Comparison of ENCODE assay signal across 8 mouse cellular contexts in the genomic region with DNA sequence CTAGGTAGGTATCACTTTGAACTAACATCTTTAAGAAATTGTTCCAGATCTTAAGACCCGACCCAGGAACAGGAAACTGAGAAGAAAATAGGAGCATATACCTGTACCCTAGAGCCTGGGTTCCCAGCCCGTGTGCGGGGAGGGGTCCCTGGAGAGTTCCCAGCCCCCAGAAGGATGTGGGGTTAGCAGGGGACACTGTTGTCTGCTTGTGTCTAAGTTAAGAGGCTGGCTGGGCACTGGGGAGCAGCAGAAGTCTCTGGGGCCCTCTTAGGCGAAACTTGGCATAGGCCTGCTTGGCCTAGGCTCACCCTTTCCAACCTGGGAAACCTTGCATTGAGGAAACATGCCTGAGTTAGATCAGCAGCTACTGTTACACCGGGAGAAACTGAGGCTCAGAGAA. TPM values are rescaled to one million over a fixed set of nuclear protein-coding genes. Genes with fewer than 3 reads are reported as not detected.
DNase-seq lines count a peak whose midpoint lies in the region; ATAC-seq and TF ChIP-seq lines count a peak whose summit lies in the region.

No protein-coding gene starts in this region.

- 0 out of 2 replicates have a peak overlapping the region, but pooled peaks have one; percentile 46 for H3K4me3 ChIP-seq in midbrain, embryonic 13.5 days (replicated peaks)
- H3K4me3 ChIP-seq in midbrain, embryonic 11.5 days (ENCODE audit: low read depth, low read length) = no peak overlapping the region
- H3K4me3 ChIP-seq in hindbrain, postnatal 0 days (ENCODE audit: low read length) = no peak overlapping the region
- H3K4me3 ChIP-seq in stomach, postnatal 0 days (ENCODE audit: low read depth, low read length) = peak overlapping the region; percentile 41

- DNase-seq in heart, adult 11 months = peak; percentile 91
- DNase-seq in heart, postnatal 4 days = no peak
- no peak for DNase-seq in midbrain, embryonic 11.5 days (ENCODE audit: low spot score, missing footprints)
- DNase-seq in hindbrain, postnatal 0 days (ENCODE audit: low spot score) = no peak
- no peak for DNase-seq in stomach, postnatal 0 days (ENCODE audit: low spot score)
- no peak for DNase-seq in thymus, postnatal 14 days
- DNase-seq in layer of hippocampus, adult 18-20 months (ENCODE audit: low spot score in 2 of 2) = no peak

- H3K4me2 ChIP-seq in midbrain, embryonic 13.5 days (replicated peaks) = no peak overlapping the region
- no peak overlapping the region for H3K4me2 ChIP-seq in midbrain, embryonic 11.5 days
- H3K4me2 ChIP-seq in hindbrain, postnatal 0 days (ENCODE audit: low read depth, low read length) = peak overlapping the region; percentile 68; the same call in 1 of the 2 replicates
- peak overlapping the region; percentile 72; the same call in 1 of the 2 replicates for H3K4me2 ChIP-seq in stomach, postnatal 0 days (replicated peaks; ENCODE audit: low read depth)

- TF ChIP-seq EP300 in stomach, postnatal 0 days (optimal IDR thresholded peaks at IDR 0.05) = no peak

- H3K36me3 ChIP-seq in midbrain, embryonic 13.5 days = no peaks in the 10 kb centered on the region
- H3K36me3 ChIP-seq in midbrain, embryonic 11.5 days (ENCODE audit: control insufficient read depth, insufficient read depth, low read length) = no peaks in the 10 kb centered on the region
- no peaks in the 10 kb centered on the region for H3K36me3 ChIP-seq in hindbrain, postnatal 0 days (ENCODE audit: insufficient read depth, low read length)
- H3K36me3 ChIP-seq in stomach, postnatal 0 days (ENCODE audit: control insufficient read depth, insufficient read depth, low read length) = no peaks in the 10 kb centered on the region

- H3K27ac ChIP-seq in midbrain, embryonic 13.5 days = no peak overlapping the region
- no peak overlapping the region for H3K27ac ChIP-seq in midbrain, embryonic 11.5 days (ENCODE audit: low read depth, low read length)
- H3K27ac ChIP-seq in hindbrain, postnatal 0 days = no peak overlapping the region
- no peak overlapping the region for H3K27ac ChIP-seq in stomach, postnatal 0 days (replicated peaks)

- no peak overlapping the region for H3K9ac ChIP-seq in midbrain, embryonic 13.5 days (replicated peaks)
- H3K9ac ChIP-seq in midbrain, embryonic 11.5 days (ENCODE audit: low read length) = no peak overlapping the region
- no peak overlapping the region for H3K9ac ChIP-seq in hindbrain, postnatal 0 days (replicated peaks; ENCODE audit: low read length)
- H3K9ac ChIP-seq in stomach, postnatal 0 days (ENCODE audit: low read length) = no peak overlapping the region

- WGBS in midbrain, embryonic 13.5 days = 66% methylated on average over 5 of the region's 5 CpGs
- 67% methylated on average over 5 of the region's 5 CpGs for WGBS in midbrain, embryonic 11.5 days
- 69% methylated on average over 5 of the region's 5 CpGs for WGBS in hindbrain, postnatal 0 days
- WGBS in stomach, postnatal 0 days = 73% methylated on average over 5 of the region's 5 CpGs

- no peak for TF ChIP-seq CTCF in hindbrain, postnatal 0 days (IDR thresholded peaks at IDR 0.05; ENCODE audit: low read depth)
- TF ChIP-seq CTCF in stomach, postnatal 0 days (IDR thresholded peaks at IDR 0.05; ENCODE audit: low read depth) = no peak

- no peak for ATAC-seq in midbrain, embryonic 13.5 days
- no peak for ATAC-seq in midbrain, embryonic 11.5 days (ENCODE audit: low FRiP score)
- ATAC-seq in hindbrain, postnatal 0 days = no peak
- no peak for ATAC-seq in stomach, postnatal 0 days (ENCODE audit: low FRiP score, low TSS enrichment)

- H3K4me1 ChIP-seq in midbrain, embryonic 13.5 days (replicated peaks) = peaks cover 36% of the 10 kb centered on the region
- H3K4me1 ChIP-seq in midbrain, embryonic 11.5 days (ENCODE audit: control insufficient read depth, insufficient read depth, low read length) = peaks cover 16% of the 10 kb centered on the region
- H3K4me1 ChIP-seq in hindbrain, postnatal 0 days (ENCODE audit: insufficient read depth, low read length) = peaks cover 5% of the 10 kb centered on the region; the same call in 1 of the 2 replicates
- H3K4me1 ChIP-seq in stomach, postnatal 0 days (replicated peaks; ENCODE audit: control insufficient read depth, insufficient read depth) = 0 out of 2 replicates have a peak, but pooled peaks cover 2% of the 10 kb centered on the region

- H3K27me3 ChIP-seq in midbrain, embryonic 13.5 days = peaks cover 70% of the 10 kb centered on the region
- H3K27me3 ChIP-seq in midbrain, embryonic 11.5 days (ENCODE audit: control insufficient read depth, insufficient read depth, low read length) = peaks cover 54% of the 10 kb centered on the region
- H3K27me3 ChIP-seq in hindbrain, postnatal 0 days (ENCODE audit: insufficient read depth, low read length) = peaks cover 19% of the 10 kb centered on the region; the same call in 1 of the 2 replicates
- peaks cover 12% of the 10 kb centered on the region; the same call in 1 of the 2 replicates for H3K27me3 ChIP-seq in stomach, postnatal 0 days (ENCODE audit: control insufficient read depth, insufficient read depth, low read length)

- H3K9me3 ChIP-seq in midbrain, embryonic 13.5 days = no peaks in the 10 kb centered on the region
- H3K9me3 ChIP-seq in midbrain, embryonic 11.5 days (ENCODE audit: control insufficient read depth, low read length) = no peaks in the 10 kb centered on the region
- no peaks in the 10 kb centered on the region for H3K9me3 ChIP-seq in hindbrain, postnatal 0 days (ENCODE audit: low read length)
- H3K9me3 ChIP-seq in stomach, postnatal 0 days (ENCODE audit: control insufficient read depth, low read length) = no peaks in the 10 kb centered on the region

RNA-seq across cellular contexts. Expression of gene Tcf15, which starts 1.1 kb away (rescaled TPM):
- 10 to 100 TPM; 29.6 to 38.0 TPM for total RNA-seq in heart, postnatal 4 days (2021)
- 1.0 and 1.8 TPM in 2 replicates for polyA plus RNA-seq in midbrain, embryonic 13.5 days (2015; fragmentation: Nextera tagmentation; extraction: Ambion mirVana)
- 2.8 and 3.2 TPM in 2 replicates for polyA plus RNA-seq in midbrain, embryonic 11.5 days (2014; fragmentation: Nextera tagmentation; extraction: Ambion mirVana)
- 4.9 TPM in 1 of 2 replicates, not detected in the other for total RNA-seq in hindbrain, postnatal 0 days (2014; rRNA removed)
- 0.74 and 1.2 TPM in 2 replicates for polyA plus RNA-seq in hindbrain, postnatal 0 days (2015; fragmentation: Nextera tagmentation; extraction: Ambion mirVana)
- polyA plus RNA-seq in stomach, postnatal 0 days (2015; fragmentation: Nextera tagmentation; extraction: Ambion mirVana) = 2.5 and 3.1 TPM in 2 replicates
- 1 to 10 TPM; 2.9 to 3.1 TPM for total RNA-seq in layer of hippocampus, adult 18-20 months (2021)

RNA-seq across cellular contexts. Expression of gene Srxn1, which starts 39.2 kb away (rescaled TPM):
- total RNA-seq in heart, postnatal 4 days (2021) = 1 to 10 TPM; 9.0 TPM
- 13.4 and 14.9 TPM in 2 replicates for polyA plus RNA-seq in midbrain, embryonic 13.5 days (2015; fragmentation: Nextera tagmentation; extraction: Ambion mirVana)
- 14.2 and 14.6 TPM in 2 replicates for polyA plus RNA-seq in midbrain, embryonic 11.5 days (2014; fragmentation: Nextera tagmentation; extraction: Ambion mirVana)
- total RNA-seq in hindbrain, postnatal 0 days (2014; rRNA removed) = 51.7 and 54.5 TPM in 2 replicates
- polyA plus RNA-seq in hindbrain, postnatal 0 days (2015; fragmentation: Nextera tagmentation; extraction: Ambion mirVana) = 26.4 and 26.8 TPM in 2 replicates
- polyA plus RNA-seq in stomach, postnatal 0 days (2015; fragmentation: Nextera tagmentation; extraction: Ambion mirVana) = 28.4 and 31.4 TPM in 2 replicates
- 10 to 100 TPM; 74.1 to 84.4 TPM for total RNA-seq in layer of hippocampus, adult 18-20 months (2021)

Comparison
In these comparisons a context has a peak if more than half of its experiments do, and no peak if none do; other contexts are left out.
1. H3K4me3 ChIP-seq: peak in midbrain, embryonic 13.5 days (single experiment) and stomach, postnatal 0 days (single experiment); none in midbrain, embryonic 11.5 days (single experiment) and hindbrain, postnatal 0 days (single experiment).
2. H3K4me2 ChIP-seq: peak in hindbrain, postnatal 0 days (single experiment) and stomach, postnatal 0 days (single experiment); none in midbrain, embryonic 13.5 days (single experiment) and midbrain, embryonic 11.5 days (single experiment).